Mouse (Mus musculus): ENCODE results near the gene Mef2b.

Gene Mef2b

DNA sequence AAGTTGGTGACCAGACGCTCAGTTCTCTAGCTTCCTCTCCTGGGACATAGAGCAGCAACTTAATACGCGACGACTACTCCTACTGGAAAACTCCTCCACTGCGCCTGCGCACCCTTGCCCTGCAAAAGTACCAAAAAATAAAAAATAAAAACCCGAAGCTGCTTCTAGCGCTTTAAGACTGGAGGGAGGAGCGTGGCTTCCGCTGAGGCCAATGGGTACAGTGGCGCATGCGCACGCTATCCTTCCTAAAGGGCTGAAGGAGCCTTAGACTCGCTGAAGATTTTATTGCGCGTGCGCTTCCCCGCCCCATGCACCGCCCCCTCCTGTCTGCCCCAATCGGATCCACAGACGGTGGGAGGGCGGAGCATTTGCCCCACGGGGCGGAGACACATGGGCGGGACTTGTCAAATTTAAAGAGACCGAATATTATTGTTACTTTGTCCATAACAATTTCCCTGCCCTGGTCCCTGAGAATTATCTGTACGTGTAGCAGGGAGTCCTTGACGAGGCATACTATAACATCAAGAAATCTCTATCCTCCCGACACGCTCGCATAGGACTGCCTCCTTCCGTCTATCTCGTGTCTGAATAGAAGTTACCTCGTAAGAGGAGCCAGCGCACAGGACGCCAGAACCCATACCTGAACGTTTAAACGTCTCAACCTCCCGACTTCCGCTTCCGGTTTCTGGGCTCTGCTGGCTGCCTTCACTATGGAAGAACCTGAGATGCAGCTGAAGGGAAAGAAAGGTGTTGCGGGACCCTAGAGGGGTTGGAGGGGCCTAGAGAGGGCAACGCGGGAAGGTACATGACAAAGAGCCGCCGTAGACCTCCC lies at the start of gene Mef2b, which contains the start of the genes Rfxank and Borcs8:
Gene Mef2b (plus strand): TSS at position 686 of the 832 bp plus-strand sequence.
Gene Rfxank (minus strand): TSS at position 129 of the 832 bp plus-strand sequence.
Gene Borcs8 (plus strand): TSS at position 474 of the 832 bp plus-strand sequence.
- peak; percentile 98 for DNase-seq (ENCODE audit: low read depth, low spot score)

DNA sequence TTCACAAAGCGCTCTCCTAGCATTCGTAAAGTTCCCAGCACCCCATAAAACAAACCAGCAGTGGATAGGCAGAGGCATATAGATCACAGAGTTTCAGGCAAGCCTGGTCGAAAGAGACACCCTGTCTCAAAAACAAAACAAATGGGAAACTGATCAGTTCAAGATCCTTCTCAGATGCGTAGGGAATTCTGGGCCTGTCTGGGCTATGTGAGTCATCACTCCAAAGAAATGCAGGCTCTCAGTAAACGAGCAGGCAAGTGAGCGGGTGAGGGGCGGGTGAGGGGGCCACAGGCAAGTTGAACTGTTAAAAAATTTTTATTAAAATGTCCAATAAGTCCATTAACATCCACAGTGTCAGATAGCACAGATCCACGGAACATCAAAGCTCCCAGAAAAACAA lies 46.7 kb upstream of the Mef2b start:
- no peak for DNase-seq (ENCODE audit: low read depth, low spot score)

DNA sequence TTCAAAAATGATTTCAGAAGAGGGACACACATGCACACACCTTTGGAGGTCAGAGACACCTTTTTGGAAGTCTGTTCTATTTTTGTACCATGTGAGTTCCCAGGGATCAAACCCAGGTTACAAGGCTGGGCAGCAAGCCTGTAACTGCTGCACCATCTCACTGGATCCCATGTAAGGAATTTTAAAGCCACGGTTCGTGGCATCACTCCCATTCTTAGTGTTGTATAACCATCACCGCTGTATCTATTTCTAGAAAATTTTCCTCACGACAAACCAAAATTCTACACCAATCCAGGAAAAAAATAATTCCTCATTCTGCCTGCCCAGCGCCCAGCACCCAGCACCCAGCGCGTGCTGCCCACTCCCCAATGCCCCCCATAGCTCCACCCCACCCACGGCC lies 40.2 kb upstream of the Mef2b start:
- no peak for DNase-seq (ENCODE audit: low read depth, low spot score)

DNA sequence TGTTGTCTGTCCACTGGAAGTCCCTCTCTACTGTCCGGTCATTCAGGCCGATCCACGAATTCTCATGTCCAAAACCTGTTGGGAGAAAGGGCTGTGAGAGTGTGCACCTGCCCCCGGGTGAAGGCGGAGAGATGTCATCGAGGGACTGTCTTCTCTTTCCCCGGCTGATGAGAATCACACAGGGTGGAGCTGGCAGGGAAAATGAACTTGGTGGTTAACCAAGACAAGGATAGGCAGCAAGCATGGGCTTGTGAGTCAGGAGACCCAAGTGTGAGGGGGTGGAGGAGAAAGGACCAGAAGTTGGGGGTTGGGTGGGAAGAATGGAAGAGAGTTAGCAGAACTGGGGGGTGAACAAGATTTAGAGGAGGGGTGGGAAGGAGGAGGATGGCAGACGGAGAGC lies 39.3 kb upstream of the Mef2b start:
- no peak for DNase-seq (ENCODE audit: low read depth, low spot score)

DNA sequence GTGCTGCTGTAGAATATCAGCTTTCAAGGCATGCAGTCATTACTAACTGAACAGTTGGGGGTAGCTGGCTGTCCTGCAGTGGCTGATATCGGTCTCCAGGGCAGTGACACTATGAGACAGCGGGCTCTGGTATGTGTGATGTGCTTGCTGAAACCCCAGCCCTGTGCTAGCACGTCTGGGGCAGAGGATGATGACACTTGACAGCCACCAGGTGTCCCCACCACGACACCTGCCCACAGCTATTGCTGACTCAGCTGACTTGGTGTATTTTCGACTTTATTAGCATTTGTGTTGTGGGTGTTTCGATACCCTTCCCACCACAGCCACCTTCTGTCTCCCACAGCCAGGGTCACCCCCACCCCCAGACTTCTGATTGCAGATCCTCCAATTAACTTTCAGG lies 35.0 kb upstream of the Mef2b start:
- no peak for DNase-seq (ENCODE audit: low read depth, low spot score)

DNA sequence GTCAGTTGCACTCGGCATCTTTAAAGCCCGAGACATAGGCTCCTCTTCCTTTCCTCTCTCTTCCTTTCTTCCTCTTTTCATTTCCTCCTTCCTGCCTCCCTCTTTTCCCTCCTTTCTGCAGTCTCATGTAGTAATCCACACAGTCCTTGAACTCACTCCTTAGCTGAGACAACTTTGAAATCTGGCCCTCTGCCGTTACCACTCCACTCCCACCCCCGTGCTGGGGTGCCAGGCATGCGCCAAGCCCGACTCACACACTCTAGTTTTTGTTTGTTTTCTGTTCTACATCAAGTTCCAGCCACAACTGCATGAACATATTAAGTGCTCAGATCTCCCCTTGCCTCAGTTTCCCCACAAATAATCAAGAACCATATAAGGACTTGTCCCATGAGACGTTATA lies 34.6 kb upstream of the Mef2b start:
- DNase-seq (ENCODE audit: low read depth, low spot score) = no peak

DNA sequence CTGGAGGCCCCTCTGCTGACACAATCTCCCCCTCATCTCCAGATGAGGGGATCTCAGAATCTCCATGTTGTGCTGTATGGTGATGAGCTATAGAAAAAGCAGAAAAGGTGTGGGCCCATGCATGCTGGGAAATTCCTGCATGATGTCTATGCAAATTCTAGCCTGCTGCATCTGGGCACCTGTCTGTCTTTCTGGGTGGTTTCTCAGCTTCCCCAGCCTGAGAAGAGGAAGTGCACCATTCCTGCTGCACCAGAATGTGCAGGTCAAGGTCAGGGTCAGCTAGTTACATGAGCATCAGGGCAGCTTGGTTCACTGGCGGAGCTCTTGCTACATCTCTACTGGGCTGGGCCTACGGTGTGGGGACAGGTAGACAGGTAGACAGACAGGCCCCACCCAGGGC lies 29.1 kb upstream of the Mef2b start:
- DNase-seq (ENCODE audit: low read depth, low spot score) = no peak

DNA sequence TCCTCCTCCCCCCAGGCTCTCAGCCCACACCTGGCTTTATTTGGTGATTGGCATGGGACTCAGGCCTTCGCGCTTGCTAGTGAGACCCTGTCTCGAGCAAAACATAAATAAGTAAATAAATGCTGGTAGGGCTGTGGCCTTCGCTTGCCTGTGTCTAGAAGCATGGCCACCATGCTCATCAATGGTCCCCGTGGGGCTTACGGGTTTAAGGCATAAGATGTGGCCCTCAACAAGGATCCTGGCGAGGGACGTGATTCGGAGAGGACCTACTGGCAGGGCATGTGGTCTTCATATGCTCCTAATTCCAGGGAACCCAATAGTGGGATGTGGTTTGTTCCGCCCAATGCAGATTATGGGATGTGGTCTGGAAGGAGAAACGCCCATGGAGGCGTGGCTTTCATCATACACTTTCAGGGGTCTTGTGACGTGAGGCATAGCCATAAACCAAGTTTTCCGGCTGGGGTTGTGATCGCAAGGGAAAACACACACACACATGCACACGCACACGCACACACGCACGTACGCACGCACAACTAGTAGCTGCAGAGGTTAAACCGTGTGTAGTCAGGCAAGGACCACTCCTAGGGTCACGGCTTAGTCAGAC lies 28.2 kb upstream of the Mef2b start:
- no peak for DNase-seq (ENCODE audit: low read depth, low spot score)

DNA sequence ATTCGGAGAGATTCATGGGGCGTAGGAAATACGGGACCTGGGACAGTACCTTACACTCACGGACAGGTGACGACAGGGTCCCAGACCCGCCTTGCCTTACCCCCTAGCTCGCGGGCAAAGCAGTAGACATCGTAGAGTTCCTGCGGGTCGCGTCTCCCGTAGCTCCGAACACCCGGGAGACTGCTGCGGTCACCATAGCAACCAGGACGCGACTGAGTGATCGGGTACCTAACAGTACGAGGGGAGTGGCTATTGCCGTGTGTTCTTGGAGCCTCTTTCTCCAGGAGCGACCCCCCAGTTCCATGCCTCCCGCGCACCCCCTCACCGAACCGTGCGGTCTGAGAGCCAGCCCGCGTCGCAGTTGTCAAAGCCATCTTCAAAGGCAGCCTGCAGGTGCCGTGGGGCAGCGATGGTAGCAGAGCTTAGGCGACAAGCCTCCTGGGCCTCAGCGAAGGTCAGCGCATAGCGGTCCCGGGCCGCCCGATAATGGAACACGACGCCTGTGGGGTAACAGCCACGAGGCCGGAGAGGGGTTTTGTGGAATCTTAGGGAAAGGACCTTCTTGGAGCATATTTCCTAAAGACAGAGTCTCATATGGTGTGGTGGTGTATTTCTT lies 27.0 kb upstream of the Mef2b start:
- DNase-seq (ENCODE audit: low read depth, low spot score) = no peak

DNA sequence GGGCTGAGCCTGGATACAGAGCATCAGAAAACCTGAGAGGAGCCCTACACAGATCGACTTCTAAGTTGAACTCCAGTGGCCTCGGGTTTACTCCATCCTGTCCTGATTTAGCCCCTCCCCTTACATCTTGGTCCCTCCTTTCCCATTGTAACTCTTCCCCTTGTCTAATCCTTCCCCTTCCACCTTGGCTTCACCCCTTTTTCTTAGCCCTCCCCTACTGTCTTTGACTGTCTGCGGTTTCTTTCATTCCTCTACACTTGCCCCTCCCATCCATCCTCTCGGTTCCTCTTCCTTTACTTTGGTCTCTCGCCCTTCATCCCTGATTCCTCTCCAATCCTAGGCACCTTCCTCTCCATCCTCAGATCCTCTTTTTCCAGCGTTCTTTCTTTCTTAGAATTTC lies 25.0 kb upstream of the Mef2b start:
- no peak for DNase-seq (ENCODE audit: low read depth, low spot score)

DNA sequence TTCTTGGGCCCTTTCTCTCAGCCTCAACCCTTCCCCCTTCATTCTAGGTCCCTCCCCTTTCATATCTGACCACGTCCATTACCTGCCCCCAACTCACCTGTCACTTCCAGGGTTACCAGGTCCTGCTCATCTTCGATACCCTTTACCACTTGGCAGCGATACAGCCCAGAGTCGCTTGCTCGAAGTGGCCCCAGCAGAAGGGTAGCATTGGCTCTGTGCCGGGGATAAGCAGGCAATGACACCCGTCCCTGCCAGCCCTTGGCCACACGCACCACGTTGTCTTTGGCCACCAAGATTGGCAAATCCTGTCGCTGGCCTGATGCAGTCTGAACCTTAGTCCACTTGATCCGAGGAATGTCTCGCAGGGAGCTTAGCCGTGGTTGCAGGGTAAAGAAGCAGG lies 24.6 kb upstream of the Mef2b start:
- no peak for DNase-seq (ENCODE audit: low read depth, low spot score)

DNA sequence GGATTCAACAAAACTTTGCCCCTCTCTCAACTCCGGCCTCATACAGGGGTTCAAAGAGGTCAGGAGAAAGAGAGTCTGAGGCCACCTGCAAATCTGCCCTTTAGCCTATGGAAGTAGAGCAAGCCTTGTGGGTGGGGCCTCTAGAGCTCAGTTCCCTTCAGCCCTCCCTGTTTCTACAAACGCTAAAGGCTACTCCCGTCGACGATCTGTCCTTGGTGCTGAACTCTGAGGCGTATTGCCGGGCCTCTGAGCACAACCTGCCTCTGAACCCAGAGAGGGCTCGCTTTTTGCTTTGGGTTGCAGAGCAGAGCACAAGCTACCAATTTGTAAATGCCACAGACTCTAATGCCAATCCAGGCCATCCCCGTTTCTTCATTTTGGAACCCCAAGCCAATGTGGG lies 21.9 kb upstream of the Mef2b start:
- no peak for DNase-seq (ENCODE audit: low read depth, low spot score)

DNA sequence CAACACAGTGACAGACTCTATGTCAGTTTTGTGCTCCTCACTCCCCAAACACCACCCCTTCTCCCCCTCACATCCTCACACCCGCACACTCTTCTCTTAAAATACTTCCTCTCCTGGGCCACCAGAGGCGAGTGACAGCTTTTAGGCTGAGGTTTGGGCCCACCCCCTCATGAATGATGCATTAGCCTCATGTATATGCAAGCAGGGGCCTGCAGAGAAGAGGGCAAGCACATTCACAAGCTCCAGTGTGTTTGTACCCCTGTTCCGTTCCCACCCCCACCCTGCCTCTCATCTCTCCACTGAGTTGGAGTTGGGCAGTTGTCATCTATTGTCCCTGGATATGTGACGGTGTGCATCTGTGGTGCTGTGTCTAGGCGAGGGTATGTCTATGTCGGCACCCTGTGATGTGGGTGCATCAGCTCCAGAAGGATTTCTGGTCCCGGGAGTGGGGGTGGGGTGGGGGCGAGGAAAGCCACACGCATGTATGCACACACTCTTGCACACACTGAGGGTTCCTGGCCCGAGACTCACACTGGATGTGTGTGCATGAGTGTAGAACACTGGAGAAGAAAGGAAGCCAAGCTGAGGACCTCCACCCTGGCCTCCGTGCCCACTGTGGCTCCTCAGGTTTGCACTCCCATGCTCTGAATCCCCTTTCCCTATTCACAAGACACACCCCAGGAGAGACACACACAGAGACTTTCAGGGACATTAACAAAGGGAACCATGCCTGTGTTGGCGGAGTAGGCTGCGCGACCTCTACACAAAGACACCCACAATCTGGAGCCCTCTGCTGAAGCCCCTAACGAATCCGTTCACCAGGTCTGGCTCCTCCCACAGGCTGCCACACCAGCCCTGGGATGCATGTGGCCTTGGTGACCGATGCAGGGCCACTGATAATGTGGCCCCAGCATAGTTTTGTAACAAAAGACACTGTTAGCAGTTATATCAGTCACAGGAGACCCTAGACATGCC lies 20.5 kb upstream of the Mef2b start:
- no peak for DNase-seq (ENCODE audit: low read depth, low spot score)

DNA sequence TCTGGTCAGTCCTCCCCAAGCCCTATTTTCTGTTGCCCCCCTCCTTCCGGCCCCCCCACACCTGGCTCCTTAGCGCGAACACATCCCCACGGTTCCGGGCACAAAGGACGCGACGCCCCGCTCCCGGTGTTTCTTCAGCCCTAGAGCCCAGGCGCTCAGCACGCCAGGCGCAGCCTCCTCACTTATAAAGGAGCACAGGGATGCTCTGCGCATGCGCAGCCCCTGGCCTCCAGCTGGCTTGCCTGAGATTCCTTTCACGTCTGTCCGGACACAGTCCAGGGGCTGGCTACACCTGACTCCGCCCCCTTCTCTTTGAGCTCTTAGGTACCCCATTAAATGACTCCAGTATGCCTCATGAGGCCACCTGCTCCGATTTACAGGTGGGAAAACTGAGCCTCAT lies 18.8 kb upstream of the Mef2b start, which contains the start of gene Ncan:
Gene Ncan (minus strand): TSS at position 207 of the 400 bp plus-strand sequence.
- DNase-seq (ENCODE audit: low read depth, low spot score) = no peak

DNA sequence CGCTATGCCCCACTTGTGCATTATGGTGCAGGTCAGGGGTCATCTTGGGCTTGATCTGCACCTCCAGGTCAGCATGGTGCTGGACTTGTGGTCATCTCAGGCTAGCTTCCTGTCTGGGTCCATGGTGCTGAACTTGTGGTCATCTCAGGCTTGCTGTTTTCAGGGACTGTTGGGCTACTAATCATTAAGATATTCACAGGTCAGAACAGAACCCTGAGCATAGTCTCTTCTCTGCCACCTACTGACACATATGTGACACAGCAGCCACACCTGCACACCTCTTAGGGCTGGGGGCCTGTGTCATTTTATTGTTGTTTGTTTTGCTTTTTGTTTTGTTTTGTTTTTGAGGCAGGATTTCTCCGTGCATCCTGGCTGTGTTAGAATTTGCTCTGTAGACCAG lies 16.6 kb upstream of the Mef2b start:
- DNase-seq (ENCODE audit: low read depth, low spot score) = no peak

DNA sequence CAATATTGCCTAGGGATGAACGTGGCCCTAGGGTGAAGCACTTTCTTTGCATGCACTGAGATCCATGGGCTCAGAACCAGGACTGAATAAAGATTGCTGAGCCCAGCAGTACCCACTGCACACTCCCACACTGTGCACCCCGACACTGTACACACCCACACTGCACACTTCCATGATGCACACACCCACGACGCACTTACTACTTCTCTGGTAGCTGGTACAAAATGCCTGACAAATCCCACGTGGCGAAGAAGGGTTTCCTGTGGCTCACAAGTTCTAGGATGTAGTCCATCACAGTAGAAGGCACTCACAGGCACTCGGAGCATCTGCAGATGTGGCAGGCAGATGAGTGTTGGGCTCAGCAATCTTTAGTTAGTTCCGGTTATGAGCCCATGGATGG lies 14.5 kb upstream of the Mef2b start:
- no peak for DNase-seq (ENCODE audit: low read depth, low spot score)

DNA sequence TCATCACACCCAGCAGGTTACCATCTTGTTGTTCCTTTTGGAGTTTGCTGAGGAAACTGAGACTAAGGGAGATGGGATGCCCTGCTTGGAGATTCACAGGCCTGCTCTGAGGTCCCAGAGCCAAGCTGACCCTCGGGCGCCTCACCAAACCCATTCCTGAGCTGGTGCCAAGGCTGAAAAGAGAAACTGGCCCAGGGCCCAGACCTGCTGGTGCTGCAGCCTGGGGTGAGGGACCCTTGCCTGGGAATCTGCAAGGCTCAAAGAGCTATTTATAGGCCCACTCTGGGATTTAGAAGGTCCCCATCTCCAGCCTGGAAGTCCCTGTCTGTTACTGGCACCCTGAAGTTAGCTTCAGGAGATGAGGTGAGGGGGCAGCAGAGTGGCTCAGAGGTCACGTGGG lies 11.1 kb upstream of the Mef2b start:
- DNase-seq (ENCODE audit: low read depth, low spot score) = no peak

DNA sequence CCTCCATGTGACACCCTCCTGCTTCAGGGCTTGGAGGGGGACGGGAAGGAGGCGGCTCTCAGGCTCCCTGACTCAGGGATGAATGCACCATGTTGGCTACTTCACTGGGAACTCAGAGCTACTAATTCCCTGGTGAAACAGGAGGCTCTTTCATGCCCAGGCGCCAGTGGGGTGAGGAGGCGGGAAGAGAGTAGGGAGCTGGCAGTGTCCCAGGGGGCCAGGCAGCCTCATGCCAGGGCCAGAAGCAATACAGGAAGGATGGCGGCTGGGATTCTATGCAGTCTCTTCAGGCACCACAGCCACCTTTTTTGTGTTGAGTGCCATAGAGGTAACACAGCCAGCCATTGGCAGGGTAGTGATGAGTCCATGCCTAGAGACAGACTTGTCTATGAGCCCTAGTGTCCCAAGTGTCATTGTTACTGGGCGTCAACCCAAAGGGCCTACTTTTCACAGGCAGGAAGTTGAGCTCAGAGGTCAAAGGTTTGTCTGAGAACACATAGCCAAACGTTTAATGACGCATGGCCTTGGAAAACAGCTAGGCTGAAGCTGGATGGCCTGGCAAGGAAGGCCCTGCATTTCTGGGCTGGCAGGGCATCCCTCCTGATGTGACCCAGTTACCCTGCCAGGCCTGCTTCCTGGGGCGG lies 10.1 kb upstream of the Mef2b start:
- DNase-seq (ENCODE audit: low read depth, low spot score) = no peak

DNA sequence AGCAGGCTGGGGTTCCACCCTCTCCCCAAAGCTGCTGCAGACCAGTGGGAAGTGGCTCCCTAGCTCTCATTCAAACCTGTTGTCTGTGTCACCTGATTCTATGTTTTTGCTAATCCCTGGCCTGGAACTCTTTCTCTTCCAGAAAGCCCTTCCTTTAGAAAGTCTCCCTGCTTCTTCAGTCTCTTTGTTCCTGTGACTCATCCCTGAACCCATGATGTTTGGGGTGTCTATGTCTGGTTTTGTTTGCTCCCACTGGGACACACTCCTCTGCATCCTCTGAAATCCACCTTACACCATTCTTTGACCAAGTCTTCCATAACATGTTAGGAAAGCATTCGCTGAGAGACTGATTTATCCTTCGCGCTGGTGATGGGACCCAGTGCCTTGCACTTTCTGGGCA lies 9.4 kb upstream of the Mef2b start:
- no peak for DNase-seq (ENCODE audit: low read depth, low spot score)

DNA sequence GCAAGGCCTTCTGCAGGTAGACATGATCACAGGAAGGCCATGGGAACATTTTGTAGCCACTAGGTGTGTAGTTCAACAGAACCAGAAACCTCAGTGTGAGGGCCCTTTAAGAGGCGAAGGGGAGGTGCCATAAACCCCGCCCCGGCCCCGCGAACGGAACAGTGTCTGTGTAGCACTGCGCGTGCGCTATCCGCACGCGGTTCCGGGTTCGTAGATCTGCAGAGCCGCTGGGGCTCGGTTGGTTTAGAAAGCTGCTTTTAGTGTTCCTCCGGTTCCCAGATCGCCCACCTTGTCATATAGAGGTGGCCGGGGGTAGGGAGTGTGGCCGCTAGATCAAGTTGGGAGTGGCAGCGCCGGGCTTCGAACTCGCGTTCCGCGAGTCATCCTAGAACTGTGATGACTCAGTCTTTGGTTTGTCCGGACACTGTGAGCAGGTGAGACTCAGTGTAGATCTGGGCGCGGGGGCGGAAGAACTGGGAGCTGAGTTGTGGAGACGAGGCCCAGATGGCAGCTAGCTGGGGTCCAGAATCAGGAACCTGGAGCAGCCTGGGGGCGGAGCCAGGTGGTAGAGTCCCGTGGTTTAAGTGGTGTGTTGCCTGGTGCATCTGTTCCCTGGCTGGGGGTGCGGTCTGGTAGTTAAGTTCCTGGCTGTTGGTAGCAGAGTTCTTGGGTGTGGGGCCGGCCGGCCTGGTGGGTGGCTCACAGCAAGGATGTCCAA lies 8.2 kb upstream of the Mef2b start, which contains the start of gene Nr2c2ap:
Gene Nr2c2ap (plus strand): TSS at position 168 of the 718 bp plus-strand sequence.
- DNase-seq (ENCODE audit: low read depth, low spot score) = peak; percentile 66

Measured in retina, adult 2 months (tissue).